Mouse (Mus musculus): ENCODE results near the gene Lamb2.

- no peak for TF ChIP-seq CTCF (IDR thresholded peaks at IDR 0.05; ENCODE audit: low read depth, low read length)
- TF ChIP-seq POLR2A (IDR thresholded peaks at IDR 0.05; ENCODE audit: borderline replicate concordance, low read depth, low read length): no peak
These were observed 19.7 kb downstream of the Lamb2 start for GRCm38 (mm10) chr9:108499231-108499630.
